Mouse (Mus musculus) cerebral cortex, adult 2 months (tissue): ENCODE data around the gene Vmp1.

Experiments
- WGBS: fragments of 180-500 bp; shearing (Covaris S2); methylation state at CpG from one replicate; pipeline ENCODE4 v1.1.7; 2018; 5-methylcytosine and 5-hydroxymethylcytosine counted together

Gene Vmp1

GRCm38 (mm10) chr11:86683395-86684125 lies at the start of gene Vmp1, which contains the start of gene Ptrh2:
Vmp1 (minus strand) TSS chr11:86683836.
Ptrh2 (plus strand) TSS chr11:86683985.
- WGBS = under 1% methylated on average over 56 of the region's 56 CpGs

DNA sequence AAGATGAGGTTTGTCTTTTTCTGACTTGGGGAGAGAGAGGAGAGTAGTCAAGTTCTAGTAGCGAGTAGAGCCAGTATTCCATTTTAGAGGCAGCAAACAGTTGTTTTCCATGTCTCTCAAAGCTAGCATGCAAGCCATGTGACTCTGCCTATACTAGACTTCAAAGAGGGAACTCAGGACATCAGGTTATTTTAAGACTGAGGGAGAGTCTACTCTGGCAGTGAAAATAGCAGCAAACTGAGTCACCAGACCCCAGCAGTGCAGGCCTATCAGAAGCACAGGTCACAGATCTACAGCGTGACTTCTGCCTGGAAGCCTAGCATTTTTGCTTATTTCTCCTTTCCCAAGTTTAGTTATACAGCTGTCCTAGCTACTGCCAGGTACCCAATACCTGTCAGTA lies 47.8 kb upstream of the Vmp1 start:
- WGBS = 49% methylated on average over 2 of the region's 2 CpGs

DNA sequence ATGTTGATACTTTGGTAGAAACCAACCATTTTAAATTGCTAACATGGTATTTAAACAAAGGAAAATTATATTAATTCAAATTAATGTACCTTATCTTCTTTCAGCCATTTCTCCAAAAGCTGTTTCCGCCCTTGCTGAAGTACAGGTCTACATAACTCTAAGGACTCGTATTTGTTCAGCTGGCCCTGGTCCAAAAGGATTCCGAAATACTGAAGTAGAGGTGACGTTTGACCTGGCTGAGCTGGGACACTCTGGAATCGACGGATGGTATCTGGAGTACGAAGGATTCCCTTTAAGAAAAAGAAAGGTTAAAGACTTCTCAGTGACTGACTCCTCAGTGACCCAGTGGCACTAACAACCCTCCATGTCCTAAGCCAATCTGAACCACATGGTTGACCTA lies 41.3 kb upstream of the Vmp1 start:
- WGBS = 84% methylated on average over 7 of the region's 7 CpGs

DNA sequence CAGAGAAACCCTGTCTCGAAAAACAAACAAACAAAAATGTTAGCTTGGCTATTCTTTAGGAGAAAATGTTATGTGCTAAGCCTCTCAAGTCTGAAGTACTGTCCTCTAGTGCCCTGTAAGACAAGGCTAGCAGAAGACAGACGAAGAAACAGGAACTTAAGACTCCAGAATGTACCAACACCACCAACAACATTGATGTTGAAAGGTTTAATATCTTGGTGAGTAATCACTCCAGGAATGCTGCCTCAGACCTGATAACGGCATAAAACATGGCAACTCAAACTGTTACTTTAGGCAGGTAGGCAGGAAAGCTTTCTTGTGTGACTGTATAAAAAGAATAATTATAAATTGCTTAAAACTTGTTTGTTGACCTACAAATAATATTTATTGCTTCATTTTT lies 40.4 kb upstream of the Vmp1 start:
- 77% methylated on average over 3 of the region's 3 CpGs for WGBS

- WGBS = 85% methylated on average over 8 of the region's 8 CpGs
Measured at GRCm38 (mm10) chr11:86719390-86719789, 35.8 kb upstream of the Vmp1 start.

DNA sequence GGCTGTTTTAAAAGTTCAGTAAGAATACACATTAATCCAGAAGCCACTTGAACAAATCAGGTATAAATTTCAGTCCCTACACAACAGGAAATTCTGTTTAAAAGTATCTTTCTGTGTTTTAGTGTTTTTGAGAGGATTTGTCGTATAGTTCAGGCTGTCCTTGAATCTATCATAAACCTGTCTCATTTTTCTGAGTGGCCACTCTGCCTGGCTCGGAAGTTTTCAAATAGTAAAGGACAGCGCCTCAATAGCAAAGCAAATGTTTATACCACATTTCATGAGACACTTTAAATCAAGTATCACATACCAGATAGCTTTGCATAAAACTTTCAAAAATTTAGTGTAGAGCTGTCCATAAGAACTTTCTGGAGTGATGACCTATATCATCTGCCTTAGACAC lies 34.7 kb upstream of the Vmp1 start:
- 88% methylated on average over 3 of the region's 3 CpGs for WGBS

DNA sequence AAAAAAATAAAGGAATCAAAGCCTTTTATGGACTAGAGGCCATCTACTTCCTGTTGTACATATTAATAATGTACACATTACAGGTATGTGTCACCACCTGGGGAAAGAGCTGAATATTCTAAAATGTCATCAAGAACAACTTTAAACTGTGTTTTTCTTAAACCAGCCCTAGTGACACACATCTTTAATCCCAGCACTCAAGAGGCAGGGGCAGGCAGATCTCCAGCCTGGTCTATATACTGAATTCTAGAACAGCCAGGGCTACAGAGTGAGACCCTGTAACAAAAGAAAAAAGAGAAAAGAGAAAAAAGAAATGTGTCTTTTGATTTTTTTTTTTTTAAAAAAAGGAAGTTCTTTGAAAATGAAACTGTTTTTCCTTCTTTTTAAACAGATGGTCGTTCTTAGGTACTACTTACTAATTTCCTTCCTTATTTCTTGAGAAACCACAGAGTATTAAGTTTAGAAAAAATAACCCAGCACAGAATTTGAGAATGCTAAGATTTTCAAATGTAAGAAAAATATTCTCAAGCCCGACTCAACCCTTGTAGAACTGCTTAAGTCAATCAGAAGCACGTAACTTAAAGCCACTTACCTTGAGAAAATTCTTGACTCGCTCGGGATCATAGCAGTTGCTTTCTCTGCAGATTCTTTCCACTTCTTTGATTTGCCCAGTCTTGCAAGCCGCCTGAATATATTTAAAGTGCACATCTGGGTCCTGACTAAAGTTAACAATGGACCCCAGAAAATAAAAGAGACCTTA lies 33.9 kb upstream of the Vmp1 start:
- WGBS = 73% methylated on average over 6 of the region's 6 CpGs

DNA sequence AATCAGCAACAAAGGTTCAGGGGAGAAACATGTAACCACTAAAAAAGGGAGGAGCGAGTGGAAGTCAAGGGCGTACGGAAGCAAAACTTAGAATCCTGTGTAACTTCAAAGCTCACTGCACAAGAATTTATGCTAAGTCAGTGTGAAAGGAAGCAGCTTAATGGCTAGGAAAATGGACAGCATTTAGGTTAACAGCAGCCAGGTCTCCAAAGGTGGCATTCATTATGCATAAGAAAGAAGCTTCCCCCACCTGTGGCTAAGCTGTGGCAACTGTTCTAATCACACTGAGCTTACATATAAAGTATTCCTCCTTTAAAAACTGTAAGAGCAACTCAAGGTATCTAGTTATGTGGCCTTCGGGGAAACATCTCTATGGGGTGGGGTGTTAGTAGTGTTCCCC lies 17.5 kb upstream of the Vmp1 start:
- WGBS = 86% methylated on average over 4 of the region's 4 CpGs

- WGBS = 34% methylated on average over 4 of the region's 4 CpGs
Measured at GRCm38 (mm10) chr11:86695461-86695860, 11.8 kb upstream of the Vmp1 start.

DNA sequence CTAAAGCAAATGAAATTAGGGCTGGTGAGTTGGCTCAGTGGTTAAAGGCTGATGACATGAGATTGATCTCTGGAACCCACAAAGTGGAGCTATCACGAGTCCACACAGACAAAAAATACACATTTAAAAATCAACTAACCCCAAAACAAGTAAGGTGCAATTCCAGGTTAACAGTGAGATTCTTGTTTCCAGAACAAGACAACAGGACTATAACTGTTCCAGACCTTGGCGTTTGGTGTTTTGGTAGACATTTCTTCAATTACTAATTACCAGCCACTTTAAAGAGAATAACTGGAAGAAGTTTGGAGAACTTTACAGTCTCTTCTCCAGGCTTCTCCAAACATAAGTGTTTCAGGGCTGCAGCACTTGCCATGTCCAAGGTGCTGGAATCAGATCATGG lies 8.9 kb upstream of the Vmp1 start:
- WGBS = 81% methylated on average over 2 of the region's 2 CpGs

DNA sequence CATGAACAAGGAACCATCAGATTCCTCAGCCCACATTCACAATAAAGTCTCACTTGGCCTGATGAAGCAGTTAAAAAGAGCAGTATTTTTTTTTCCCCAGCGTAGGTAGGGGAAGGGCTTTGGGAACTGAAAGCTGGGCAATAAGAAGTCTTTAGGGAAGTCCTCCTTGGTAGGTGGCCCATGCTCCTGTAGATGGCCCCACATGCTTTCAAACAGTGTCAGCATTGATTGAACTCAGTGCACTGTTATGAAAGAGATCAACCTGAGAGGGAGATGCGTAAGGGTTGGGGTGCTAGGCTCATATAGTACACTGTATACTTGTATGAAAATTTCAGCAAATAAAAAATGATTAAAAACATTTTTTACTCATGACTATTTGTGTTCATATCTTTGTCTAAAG lies 8.3 kb upstream of the Vmp1 start:
- 72% methylated on average over 2 of the region's 2 CpGs for WGBS

- 63% methylated on average over 3 of the region's 3 CpGs for WGBS
Measured at GRCm38 (mm10) chr11:86691482-86691881, 7.8 kb upstream of the Vmp1 start.

GRCm38 (mm10) chr11:86690383-86690782 lies 6.7 kb upstream of the Vmp1 start:
- WGBS = 87% methylated on average over 3 of the region's 3 CpGs

DNA sequence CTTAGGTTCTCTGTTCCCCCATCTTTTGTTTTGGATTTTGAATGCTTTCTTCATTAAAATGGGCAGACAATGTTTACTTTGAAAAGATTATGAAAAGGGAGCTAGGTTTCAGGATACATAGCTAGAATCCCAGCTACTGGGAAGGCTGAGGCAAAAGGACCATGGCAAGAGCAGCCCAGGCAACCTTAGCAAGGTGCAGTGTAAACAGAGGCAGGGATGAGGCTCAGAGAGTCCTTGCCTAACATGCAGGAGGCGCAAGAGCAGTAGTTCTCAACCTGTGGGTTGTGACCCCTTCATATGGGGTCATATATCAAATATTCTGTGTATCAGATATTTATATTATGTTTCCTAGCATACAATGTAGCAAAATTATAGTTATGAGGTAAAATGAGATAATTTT lies 1.7 kb upstream of the Vmp1 start:
- WGBS = 89% methylated on average over 1 of the region's 1 CpGs

- 4% methylated on average over 20 of the region's 20 CpGs for WGBS
Measured at GRCm38 (mm10) chr11:86684126-86685012, 733 bp upstream of the Vmp1 start.

DNA sequence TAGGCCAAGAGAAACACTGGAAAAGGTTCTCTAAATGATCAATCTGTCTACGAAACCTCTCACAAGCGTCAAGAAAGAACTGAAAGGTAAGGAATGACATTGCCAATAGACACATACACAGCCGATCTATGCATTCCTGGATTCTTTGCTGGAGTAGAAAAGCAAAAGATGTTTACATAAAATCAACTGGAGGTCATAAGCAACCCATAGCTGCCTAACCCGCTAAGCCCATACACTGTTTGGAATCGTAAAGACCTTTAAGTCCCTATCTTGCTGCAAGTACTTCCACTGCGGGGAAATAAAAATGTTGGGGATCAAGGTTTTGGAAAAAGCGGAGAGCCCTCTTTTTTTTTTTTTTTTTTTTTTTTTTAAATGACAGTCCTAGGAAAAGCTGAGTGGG lies 775 bp downstream of the Vmp1 start:
- 16% methylated on average over 7 of the region's 7 CpGs for WGBS

DNA sequence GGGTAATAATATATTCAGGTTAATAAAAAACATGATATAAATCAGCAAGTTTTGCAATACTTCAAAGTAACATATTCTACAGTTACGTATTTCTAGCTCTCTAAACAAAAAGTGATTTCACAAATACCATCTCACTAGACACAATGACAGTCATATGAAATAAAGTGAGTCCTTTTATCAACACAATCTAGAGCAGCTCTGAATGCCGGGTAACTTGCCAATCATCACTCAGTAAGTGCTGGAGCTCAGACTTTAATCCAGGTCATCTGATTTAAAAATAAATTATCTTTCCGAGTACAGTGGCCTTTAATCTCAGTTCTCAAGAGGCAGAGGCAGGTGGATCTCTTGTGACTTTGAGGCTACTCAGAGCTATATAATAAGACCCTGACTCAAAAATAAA lies 2.2 kb downstream of the Vmp1 start:
- 62% methylated on average over 3 of the region's 3 CpGs for WGBS

DNA sequence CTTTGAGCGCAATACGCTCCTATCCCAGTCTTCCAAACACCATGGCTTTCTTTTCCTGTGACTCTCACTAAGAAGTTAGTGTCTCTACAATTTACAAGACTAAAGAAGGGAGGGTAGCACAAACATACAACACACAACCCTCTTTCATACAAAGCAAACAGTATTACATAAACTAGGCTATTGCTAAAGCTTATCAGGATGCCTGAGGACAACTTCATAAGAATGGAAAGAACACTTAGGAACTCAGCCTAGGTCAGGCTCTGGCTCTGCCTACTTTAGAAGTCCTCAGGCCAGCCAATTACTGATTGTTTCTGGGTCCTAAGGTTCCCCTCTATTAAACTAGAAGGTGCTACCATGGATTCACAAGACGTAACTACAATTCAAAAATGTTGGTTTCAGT lies 2.9 kb downstream of the Vmp1 start:
- 79% methylated on average over 3 of the region's 3 CpGs for WGBS

DNA sequence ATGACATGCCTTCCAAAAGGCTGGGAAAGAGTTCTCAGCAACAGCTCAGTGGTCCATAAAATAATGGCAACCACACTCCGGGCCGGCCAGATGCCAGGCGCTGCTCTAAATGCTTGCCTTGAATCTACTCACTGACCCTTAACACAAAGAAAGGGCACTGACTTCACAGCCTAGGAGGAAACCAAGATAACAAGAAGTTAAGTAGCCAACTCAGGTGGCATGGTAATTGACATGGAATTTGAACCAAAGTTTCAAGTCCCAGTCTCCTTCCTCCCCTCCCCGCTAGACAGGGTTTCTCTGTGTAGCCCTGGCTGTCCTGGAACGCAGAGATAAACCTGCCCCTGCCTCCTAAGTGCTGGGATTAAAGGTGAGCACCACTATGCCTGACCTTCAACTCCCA lies 4.7 kb downstream of the Vmp1 start:
- 83% methylated on average over 5 of the region's 5 CpGs for whole genome bisulfite sequencing

DNA sequence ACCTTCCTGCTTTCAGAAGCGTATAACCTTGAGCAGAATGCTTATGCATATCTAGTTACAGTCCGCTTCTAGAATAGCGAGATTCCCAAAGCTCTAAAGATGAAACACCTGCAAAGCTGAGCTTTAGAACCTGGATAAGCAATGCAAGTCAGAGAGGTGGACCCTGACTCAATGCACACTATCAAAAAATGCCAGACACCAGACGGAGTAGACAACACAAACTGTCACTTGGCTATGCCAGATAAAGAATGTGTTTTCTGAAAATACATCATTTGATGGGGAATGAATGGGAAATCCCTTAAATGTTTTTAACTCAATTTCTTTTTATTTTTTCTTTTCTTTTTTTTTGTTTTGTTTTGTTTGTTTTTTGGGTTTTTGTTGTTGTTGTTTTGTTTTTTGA lies 8.1 kb downstream of the Vmp1 start:
- 85% methylated on average over 4 of the region's 4 CpGs for WGBS

DNA sequence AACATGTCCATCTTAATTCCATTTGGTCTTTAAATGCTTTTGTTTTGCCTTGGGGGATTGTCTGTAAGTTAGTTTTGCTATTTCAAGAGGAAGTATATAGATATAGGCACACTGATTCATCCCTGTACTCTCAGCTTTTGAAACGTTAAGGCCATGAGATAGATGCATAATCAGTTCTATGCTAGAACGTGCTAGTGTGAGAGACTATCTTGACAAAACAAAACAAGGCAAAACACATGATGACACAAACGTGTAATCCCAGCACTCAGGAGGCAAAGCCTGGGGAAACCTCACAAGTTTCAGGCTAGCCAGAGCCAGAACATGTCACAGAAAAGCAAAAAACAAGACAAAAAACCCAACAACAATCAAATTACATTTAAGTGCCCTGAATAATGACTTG lies 10.9 kb downstream of the Vmp1 start:
- WGBS = 34% methylated on average over 3 of the region's 3 CpGs

DNA sequence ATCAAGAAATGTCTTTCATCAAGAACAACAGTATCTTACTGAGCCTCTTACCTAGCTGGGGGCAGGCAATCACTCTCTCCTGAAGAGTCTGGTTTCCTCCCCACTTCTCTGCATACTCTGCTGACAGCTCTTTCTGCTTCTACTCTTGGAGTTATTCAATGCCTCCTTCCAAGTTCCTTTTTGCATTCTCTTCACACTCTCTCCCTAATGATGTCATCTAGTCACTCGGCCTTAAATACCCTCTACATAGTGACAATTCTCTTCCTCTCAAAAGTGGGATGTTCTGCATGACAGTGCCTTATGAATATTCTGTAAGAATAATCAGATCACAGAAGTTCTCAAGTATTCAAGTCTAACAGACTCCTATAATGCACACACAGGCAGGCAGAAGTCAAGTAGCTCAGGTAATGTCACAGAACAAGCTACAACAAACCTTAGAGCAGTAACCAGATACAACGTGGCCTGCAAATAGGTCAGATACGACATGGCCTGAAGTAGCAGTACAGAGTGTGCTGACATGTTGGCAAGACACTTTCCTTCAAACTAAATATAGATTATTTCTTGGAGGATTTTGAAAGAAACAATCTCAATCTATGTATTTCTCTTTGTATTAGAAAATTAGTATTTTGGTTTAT lies 12.5 kb downstream of the Vmp1 start:
- WGBS = 18% methylated on average over 3 of the region's 3 CpGs
